Comparison of ENCODE assay signal across 12 mouse cellular contexts in genomic region chr13:29370731-29371465, GRCm38 (mm10).
DNase-seq lines count a peak whose midpoint lies in the region; ATAC-seq and TF ChIP-seq lines count a peak whose summit lies in the region.
"Had no signal": no experiment of that assay in that cellular context is flagged by ENCODE, and none has a peak within 500 bp of the region (broad histone marks: within the 10 kb centered on the region; RNA-seq: fewer than 3 reads in every experiment).

No protein-coding gene starts in this region.

- no peak for DNase-seq in frontal cortex, postnatal 36 days (ENCODE audit: low spot score in 2 of 2)
- peak; percentile 44 for DNase-seq in embryo, embryonic 9.5 days (ENCODE audit: extremely low spot score)
- peak; percentile 69 for DNase-seq in hindbrain, embryonic 14.5 days (ENCODE audit: low spot score)
- no peak for DNase-seq in lung, postnatal 0 days (ENCODE audit: low spot score)
- DNase-seq in testis, postnatal 10 days (ENCODE audit: low spot score), result no peak
- no peak for DNase-seq in thymus, postnatal 36 days
- DNase-seq: gastrocnemius, postnatal 36 days; kidney, adult 9 months; lung, embryonic 14.5 days had no signal

- TF ChIP-seq CTCF in lung, postnatal 0 days (IDR thresholded peaks at IDR 0.05), result no peak

- H3K27me3 ChIP-seq in hindbrain, embryonic 14.5 days (ENCODE audit: control insufficient read depth, insufficient read depth, low read length), result no peaks in the 10 kb centered on the region
- no peaks in the 10 kb centered on the region for H3K27me3 ChIP-seq in neural tube, embryonic 13.5 days
- H3K27me3 ChIP-seq in lung, postnatal 0 days (replicated peaks; ENCODE audit: insufficient read depth, low read length), result no peaks in the 10 kb centered on the region
- H3K27me3 ChIP-seq: Patski had no signal

- H3K9me3 ChIP-seq in hindbrain, embryonic 14.5 days (ENCODE audit: control insufficient read depth, low read length), result no peaks in the 10 kb centered on the region
- H3K9me3 ChIP-seq in neural tube, embryonic 13.5 days, result no peaks in the 10 kb centered on the region
- no peaks in the 10 kb centered on the region for H3K9me3 ChIP-seq in lung, postnatal 0 days (ENCODE audit: low read length)

- no peak for TF ChIP-seq EP300 in lung, postnatal 0 days (IDR thresholded peaks at IDR 0.05)

- H3K4me1 ChIP-seq in hindbrain, embryonic 14.5 days (replicated peaks; ENCODE audit: control insufficient read depth, insufficient read depth, low read length), result peaks cover 34% of the 10 kb centered on the region
- peaks cover 41% of the 10 kb centered on the region for H3K4me1 ChIP-seq in neural tube, embryonic 13.5 days (replicated peaks)
- H3K4me1 ChIP-seq in lung, postnatal 0 days (ENCODE audit: insufficient read depth, low read depth, low read length), result no peaks in the 10 kb centered on the region

- H3K36me3 ChIP-seq in hindbrain, embryonic 14.5 days (replicated peaks; ENCODE audit: control insufficient read depth, insufficient read depth), result no peaks in the 10 kb centered on the region
- no peaks in the 10 kb centered on the region for H3K36me3 ChIP-seq in neural tube, embryonic 13.5 days
- no peaks in the 10 kb centered on the region for H3K36me3 ChIP-seq in lung, postnatal 0 days (ENCODE audit: insufficient read depth, low read length)

- H3K4me2 ChIP-seq in hindbrain, embryonic 14.5 days (replicated peaks), result peak overlapping the region; percentile 15; the same call in 1 of the 2 replicates
- H3K4me2 ChIP-seq in neural tube, embryonic 13.5 days, result no peak overlapping the region
- H3K4me2 ChIP-seq in lung, postnatal 0 days (replicated peaks; ENCODE audit: low read depth, low read length), result no peak overlapping the region
- H3K4me2 ChIP-seq: lung, embryonic 14.5 days had no signal

- no peak overlapping the region for H3K4me3 ChIP-seq in hindbrain, embryonic 14.5 days (replicated peaks; ENCODE audit: low read length)
- no peak overlapping the region for H3K4me3 ChIP-seq in neural tube, embryonic 13.5 days
- no peak overlapping the region for H3K4me3 ChIP-seq in lung, postnatal 0 days (ENCODE audit: low read depth, low read length)

- peak; percentile 55; the same call in 1 of the 2 replicates for ATAC-seq in frontal cortex, adult (ENCODE audit: low TSS enrichment)
- peak; percentile 88 for ATAC-seq in hindbrain, embryonic 14.5 days (ENCODE audit: low FRiP score)
- ATAC-seq in neural tube, embryonic 13.5 days (ENCODE audit: low read depth), result peak; percentile 87
- no peak for ATAC-seq in lung, postnatal 0 days
- ATAC-seq: Patski had no signal

- H3K9ac ChIP-seq in hindbrain, embryonic 14.5 days, result no peak overlapping the region
- no peak overlapping the region for H3K9ac ChIP-seq in neural tube, embryonic 13.5 days
- H3K9ac ChIP-seq in lung, postnatal 0 days (replicated peaks; ENCODE audit: low read depth), result no peak overlapping the region
- H3K9ac ChIP-seq: lung, embryonic 14.5 days had no signal

- peak overlapping the region; percentile 84 for H3K27ac ChIP-seq in hindbrain, embryonic 14.5 days
- peak overlapping the region; percentile 82 for H3K27ac ChIP-seq in neural tube, embryonic 13.5 days (replicated peaks)
- H3K27ac ChIP-seq in lung, postnatal 0 days (ENCODE audit: low read length), result no peak overlapping the region

- WGBS in hindbrain, embryonic 14.5 days, result 5% methylated on average over 5 of the region's 5 CpGs
- 4% methylated on average over 5 of the region's 5 CpGs for WGBS in neural tube, embryonic 13.5 days
- WGBS in lung, postnatal 0 days, result 40% methylated on average over 5 of the region's 5 CpGs

Comparison
In these comparisons a context has a peak if more than half of its experiments do, and no peak if none do; other contexts are left out.
1. DNase-seq: peak in embryo, embryonic 9.5 days (single experiment) and hindbrain, embryonic 14.5 days (single experiment); none in frontal cortex, postnatal 36 days (0 of 2), lung, postnatal 0 days (single experiment), testis, postnatal 10 days (single experiment) and thymus, postnatal 36 days (0 of 2).